Mouse (Mus musculus): ENCODE measurements around the gene Atp8a2.

Gene Atp8a2

DNA sequence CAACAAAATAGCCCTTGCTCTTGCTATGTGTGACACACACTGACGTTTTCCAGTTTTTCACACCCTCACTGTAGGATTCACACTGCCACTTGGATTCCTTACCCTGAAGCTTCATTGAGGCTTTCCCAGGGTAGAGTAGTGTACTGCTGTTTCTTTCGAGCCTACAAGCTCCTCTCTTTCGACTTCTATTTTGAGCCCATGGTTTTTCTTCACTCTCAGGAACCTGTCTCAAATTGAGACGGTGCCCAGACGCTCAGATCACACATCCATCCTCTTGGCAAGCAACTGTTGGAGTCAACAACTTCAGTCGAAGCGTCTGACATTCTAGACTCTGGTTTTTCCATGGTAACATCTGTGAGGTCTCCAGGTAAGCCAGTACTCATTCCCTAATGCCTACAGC, at the start of gene Atp8a2:
Atp8a2 (minus strand) TSS at position 296 of the 400 bp plus-strand sequence.
- DNase-seq (ENCODE audit: low spot score in 2 of 2): peak in 1 of 2 experiments; percentile 34

DNA sequence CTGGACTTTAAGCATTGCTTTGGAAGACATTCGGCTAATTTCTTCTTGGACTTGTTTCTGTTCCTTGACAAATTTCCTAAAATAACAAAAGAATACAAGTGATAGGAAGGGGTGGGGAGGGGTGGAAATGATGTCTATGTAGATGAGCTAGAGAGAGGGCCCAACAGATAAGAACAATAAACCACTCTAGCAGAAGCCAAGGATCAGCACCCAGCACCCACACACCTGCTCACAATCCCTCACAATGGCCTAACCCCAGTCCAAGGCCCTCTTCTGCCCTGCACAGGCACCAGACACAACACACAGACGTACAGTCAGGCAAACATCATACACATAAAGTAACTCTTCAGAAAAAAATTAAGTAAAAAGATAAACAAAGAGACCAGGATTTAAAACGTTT, 41.6 kb upstream of the Atp8a2 start:
- DNase-seq (ENCODE audit: low spot score in 2 of 2): no peak

DNA sequence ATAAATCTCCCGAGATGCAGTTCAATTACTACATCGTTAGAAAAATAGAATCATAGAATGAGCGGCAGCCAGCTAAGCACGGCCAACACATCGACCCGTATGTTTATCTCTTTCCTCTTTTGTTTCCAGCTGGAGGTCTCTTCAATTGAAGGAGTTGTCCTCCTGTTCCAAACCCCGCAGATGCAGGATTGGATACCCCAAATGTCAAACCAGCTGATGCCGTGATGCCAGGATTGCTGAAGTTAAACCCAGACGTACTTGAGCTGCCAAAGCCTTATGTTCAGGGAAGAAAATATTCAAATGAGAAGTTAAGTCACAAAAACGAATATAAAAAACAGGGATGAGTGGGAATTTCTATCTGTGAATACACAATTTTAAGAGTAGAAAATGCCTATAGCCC, 22.9 kb upstream of the Atp8a2 start:
- no peak for DNase-seq (ENCODE audit: low spot score in 2 of 2)

DNA sequence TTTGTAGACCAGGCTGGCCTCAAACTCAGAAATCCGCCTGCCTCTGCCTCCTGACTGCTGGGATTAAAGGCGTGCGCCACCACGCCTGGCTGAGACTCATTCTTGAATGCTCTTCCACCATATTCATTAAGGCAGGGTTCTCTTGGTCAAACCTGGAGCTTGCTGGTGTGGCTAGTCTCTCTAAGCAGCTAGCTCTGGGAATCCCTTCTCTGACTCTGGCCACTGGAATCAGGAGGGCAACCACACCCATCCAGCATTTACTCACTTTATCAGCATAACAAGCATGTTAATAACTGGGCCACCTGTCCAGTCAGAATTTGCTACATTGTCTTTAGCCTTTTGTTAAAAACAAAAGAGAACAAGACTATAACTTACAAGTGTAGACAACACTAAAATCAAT, 20.6 kb upstream of the Atp8a2 start:
- DNase-seq (ENCODE audit: low spot score in 2 of 2): no peak

DNA sequence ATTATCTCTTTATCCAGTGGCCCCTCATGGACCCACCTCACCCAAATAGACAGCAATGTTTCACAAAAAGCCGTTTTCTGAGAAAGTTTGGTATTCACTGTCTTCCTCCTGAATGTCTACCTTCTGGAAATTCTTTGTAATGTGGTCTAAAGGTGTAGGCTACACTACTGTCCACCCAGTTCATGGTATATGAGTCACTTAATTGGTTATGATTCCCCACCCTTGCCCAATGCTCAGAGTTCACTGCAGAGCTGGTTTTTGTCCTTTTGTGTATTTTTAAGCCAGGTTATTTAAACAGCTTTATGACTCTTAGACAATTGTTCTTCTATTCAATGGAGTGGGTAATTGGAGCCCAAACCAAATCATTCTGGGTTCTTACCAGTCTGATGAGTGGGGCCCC, 19.1 kb upstream of the Atp8a2 start:
- DNase-seq (ENCODE audit: low spot score in 2 of 2): no peak

DNA sequence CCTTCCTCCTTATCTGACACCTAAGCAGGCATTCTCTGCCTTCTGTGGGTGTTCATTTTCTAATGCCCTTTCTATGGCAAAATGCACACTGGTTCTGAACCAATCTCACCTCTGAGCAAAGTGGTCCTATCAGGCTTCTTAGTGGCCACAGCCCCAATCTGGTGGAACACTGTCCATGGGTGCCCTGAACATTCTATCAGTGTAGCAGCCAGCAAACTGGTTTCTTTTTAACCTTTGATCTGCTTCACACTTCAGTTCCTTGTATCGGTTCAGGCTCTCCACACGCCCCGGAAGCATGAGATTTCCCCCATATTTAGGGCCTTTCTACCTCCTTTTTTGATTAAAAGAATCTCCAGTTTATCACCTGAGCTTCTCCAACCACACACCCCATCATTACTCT, 18.0 kb upstream of the Atp8a2 start:
- no peak for DNase-seq (ENCODE audit: low spot score in 2 of 2)

DNA sequence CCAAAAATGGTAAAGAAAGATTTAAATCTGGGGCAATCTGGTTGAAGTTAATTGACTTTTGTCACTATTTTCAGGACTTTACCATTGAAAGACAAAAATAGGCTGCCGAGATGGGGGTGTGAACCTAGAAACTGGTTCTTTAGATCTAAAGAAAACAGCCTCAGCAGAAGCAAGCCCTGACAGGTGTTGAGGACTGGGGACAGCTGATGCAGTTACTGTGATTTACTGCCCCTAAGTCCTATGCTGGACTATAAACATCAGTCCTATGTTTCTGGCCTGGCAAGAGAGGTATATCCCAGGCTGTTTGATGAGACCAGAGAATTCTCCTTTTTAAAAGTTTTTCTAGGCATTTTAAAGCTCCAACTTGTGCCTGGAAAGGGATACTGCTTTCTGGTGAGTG, 17.1 kb upstream of the Atp8a2 start:
- DNase-seq (ENCODE audit: low spot score in 2 of 2): no peak

DNA sequence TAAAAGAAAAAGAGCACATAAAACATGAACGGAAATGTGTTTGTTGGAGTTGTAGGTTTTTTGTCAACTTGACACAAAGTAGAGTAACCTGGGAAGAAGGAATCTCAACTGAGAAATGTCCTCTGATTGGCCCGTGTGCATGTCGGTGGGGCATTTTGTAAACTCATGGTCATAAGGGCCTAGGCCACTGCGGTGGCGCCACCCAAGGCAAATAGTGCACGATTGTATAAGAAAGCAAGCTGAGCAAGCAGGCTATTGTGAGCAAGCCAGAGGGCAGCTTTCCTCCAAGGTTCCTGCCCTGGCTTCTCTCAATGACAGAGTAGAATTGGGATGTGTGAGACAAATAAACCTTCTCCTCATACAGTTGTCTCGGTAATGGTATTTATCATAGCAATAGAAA, 12.2 kb upstream of the Atp8a2 start:
- no peak for DNase-seq (ENCODE audit: low spot score in 2 of 2)

DNA sequence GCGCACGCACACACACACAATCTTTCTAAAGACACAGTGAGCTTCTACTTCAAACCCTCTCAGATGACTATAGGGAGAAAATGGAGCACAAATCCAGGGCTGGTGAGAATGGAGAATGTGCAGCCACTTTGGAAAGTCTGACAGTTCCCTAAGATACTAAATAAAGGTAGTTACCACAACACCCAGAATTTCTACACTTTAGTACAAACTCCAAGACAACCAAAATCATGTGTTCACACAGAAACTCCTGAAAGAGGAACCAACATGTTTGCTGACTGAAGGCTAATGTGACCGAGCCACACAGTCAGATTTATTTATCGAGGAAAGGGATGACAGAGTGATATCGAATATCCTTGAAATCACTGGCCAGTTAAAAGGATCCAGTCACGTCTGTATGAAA, 8.0 kb upstream of the Atp8a2 start:
- no peak for DNase-seq (ENCODE audit: low spot score in 2 of 2)

DNA sequence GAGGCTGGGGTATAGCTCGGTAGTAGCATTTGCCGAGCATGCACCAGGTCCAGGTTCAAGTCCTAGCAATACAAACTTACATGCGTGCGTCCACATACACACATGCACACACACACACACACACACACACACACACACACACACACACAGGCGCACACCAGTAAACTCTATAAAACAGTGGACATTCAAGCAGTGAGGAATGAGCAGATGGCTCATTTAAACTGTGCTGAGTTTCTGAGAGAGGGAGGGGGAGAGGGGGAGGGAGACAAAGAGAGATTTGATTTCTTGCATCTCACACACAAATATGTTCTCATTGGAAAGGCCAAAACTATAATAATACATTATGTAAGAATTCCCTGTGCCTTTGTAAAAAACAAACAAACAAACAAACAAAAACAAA, 980 bp downstream of the Atp8a2 start:
- no peak for DNase-seq (ENCODE audit: low spot score in 2 of 2)

DNA sequence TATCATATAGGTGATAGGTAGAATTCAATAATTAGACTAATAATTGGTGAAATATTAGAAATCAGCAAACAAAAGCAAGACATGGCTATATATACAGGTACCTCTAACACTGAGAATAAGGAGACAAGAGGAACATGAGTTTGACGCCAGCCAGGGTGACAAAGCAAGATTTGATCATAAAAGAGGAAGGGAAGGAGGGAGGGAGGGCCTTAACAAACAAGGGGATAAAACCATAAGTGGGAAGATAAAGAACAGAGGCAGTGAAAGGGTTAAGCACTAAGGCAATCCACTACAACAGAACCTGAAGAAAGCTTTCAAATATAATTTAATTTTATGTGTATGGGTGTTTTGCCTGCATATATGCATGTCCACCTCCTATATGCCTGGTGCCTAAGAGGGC, 2.4 kb downstream of the Atp8a2 start:
- DNase-seq (ENCODE audit: low spot score in 2 of 2): no peak

DNA sequence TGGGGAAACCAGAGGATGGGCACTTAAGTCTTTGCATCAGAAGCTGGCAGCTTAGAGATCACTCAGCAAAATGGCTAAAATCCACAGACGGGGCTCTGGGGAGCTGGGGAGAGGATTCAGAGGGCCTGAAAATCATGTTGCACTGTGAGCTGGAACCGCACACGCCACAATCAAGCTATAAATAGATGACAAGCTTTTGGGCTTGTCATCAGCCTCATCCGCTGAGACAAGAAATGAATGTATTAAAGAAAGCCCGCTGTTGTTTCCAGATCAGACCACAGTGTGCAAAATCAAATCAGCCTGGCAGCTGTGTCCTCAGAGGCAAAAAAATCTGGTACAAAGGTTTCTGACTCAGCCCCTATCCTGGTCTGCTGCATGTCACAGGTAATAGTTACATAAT, 7.2 kb downstream of the Atp8a2 start:
- DNase-seq (ENCODE audit: low spot score in 2 of 2): peak in 1 of 2 experiments; percentile 24

DNA sequence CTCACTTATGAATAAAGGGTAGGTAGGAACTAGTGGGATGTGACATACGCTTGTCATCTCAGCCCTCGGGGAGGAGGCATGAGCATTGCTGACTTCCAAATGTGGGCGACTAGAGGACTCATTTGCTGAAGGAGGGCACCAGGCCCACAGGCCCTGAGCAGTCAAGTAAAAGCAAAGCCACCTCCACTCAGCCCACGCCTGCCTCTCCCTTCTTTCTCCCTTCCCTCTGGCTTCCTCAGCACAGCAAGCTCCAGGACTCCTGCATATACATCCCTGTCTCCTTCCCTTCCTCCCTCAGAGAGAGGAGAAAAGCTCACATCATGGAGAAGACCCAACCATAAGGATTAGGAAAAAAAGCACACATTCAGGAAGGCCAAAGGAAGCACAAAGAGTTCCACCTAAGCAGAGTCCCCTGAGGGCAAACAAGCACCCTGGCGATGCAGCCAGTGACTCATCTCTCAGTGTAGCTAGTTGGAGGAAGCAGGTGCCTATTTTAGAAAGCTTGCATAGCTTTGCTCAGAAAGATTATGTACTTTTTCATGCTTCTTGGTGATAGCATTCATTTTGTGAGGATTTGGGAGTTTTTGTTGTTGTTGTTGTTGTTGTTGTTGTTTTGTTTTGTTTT, 8.7 kb downstream of the Atp8a2 start:
- peak; percentile 69 to 70 for DNase-seq (ENCODE audit: low spot score in 2 of 2)

DNA sequence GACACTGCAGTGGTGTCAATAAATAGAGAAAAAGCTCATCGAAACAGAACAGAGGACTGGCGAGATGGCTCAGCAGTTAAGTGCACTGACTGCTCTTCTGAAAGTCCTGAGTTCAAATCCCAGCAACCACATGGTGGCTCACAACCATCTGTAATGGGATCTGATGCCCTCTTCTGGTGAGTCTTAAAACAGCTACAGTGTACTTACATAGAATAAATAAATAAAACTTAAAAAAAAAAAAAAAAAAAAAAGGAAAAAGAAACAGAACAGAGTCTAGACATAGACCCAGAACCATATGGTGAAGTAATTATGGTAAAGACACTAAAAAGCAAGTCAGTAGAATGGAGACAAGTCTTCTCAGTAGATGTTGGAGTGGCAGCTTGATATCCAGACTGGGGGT, 15.7 kb downstream of the Atp8a2 start:
- DNase-seq (ENCODE audit: low spot score in 2 of 2): no peak

DNA sequence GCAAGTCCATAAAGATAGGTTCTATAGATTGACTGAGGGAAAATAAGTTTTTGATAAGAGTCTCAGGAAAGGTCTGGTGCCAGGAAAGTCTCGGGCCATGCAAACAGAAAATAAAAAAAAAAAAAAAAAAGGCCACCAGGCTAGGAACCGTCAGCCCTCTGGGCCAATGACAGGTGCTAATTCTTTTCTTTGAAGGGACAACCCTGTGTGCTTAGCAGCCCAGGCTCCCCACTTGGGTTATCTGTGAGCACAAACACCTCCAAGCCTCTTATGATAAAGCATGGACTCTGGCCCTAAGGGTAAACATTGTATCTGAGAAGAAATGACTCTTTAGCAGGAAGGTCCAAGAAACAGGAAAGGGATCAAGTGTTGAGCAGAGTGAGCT, 18.4 kb downstream of the Atp8a2 start:
- DNase-seq (ENCODE audit: low spot score in 2 of 2): no peak

DNA sequence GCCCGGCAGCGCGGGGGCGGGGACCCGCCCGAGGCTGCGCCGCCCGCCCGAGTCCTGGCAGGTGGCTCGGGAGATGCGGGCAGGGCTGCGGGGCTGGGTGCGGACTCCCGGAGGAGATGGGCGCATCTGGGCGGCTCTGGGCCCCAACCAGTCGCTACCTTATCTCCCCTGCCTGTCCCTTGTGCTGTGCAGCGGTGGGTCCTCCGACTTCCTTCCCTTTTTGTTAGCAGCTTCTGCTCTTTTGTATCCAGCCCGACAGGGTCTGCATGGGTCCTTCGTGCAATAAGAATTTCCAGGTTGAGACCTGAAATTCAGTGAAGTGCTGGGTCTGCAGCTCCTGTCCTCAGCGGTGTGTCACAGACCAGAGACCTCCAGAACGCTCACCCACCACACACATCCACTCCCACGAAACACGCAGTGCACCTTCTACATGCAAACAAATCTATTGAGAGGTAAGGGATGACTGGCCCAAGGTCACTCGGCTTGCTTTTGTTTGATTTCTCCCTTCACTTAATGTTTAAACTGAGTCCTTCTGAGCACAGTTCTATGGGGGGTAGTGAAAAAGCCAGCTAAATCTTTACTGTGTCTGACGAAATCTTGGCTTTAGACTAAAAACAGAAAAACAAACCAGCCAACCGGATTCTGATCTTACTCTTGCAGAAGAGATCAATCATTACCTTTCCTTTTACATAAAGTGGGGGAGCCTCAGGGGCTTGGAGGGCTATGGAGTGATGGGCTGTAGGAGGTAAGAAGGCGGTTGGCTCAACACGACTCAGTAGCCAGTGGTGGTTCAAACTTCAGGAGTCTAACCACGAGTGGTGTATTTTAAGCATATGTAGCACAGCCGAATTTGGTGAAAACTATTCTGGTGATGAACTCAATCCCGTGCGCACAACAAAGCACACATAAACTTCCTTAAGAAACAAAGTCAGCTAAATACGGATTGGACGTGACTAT, 19.1 kb downstream of the Atp8a2 start:
- DNase-seq (ENCODE audit: low spot score in 2 of 2): peak; percentile 37 to 55

DNA sequence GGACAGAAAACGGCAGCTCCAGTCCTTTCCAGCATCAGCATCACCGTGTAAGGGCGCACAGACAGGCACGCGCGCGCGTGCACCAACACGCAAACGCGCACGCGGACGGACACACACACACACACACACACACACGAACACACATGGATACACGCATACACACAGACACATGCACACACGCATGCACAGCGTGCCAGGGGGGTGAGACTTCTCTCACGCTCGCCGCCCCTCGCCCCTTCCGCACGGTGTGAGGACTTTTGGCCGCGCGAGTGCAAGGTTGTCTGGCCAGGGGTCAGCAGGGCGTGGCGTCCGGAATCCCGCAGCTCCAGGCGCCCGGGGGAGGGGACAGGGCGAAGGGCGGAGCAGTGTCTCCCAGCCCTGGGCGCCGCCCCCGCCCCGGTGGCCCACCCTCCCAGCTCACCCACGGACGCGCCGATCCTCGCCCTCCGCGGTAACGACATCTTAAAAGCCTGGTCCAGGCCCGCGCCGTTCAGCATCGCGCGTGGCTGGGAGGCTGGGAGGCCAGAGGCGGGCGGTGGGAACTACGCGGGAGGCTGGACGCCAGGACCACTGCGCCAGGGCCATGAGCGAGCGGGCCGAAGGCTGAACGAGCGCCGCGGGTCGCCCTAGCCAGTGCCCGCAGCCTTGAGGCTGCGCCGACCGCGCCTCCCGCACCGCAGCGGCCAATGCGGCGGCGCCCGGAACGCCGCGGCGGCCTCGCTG, 19.9 kb downstream of the Atp8a2 start:
- peak; percentile 70 to 83 for DNase-seq (ENCODE audit: low spot score in 2 of 2)

DNA sequence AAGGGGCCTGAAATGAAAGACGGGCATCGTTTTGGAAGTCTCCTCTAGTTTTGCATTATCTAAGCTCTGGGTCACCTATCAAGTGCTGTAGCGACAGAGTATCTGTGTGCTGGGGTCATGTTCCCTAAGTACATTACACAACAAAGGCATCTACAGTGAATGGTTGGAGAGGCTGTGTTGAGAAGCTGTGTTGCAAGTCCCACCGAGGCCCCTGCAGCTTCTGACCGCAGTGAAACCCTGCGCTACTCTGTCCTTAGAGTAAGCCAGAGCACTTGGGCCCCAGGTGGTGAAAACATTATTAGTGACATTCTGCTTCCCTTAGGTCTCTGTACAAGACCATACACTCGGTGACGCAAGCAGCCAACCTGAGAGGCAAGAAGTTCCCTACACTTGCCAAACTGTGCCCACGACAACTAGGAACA, 20.5 kb downstream of the Atp8a2 start:
- no peak for DNase-seq (ENCODE audit: low spot score in 2 of 2)

DNA sequence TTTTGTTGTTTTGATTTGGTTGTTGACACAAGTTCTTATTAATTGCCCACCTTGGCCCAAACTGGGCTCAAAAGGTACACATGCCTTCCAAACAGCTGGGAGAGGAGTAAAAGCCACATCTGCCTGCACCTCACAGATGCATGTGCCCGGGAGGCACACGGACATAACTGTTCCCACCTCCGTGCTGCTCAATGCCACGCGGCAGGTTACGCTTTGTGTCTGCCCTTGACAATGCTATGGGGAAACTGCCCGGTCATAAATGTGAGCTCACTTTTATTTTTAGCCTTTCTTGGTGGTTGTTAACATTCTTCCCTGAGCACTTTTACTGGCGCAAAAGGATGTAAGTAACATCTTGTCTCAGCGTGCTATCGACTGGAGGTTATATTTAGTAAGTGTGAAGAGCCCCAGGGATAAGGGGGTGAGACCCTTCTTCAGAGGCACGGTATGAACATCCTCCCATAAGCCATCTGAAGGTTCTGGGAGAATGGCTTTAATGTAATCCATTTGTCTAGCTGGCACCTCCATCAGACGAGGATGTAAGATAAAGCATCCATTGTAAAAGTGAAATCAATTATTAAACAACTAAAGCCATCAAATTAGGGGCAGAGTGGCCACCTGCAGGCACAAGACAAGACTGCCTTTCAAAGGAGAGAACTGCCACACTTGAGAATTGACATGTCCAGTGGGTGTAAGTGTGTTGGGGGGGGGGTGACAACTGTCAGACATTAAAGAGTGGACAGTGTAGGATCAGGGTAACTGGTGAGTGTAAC, 24.5 kb downstream of the Atp8a2 start:
- DNase-seq (ENCODE audit: low spot score in 2 of 2): no peak

DNA sequence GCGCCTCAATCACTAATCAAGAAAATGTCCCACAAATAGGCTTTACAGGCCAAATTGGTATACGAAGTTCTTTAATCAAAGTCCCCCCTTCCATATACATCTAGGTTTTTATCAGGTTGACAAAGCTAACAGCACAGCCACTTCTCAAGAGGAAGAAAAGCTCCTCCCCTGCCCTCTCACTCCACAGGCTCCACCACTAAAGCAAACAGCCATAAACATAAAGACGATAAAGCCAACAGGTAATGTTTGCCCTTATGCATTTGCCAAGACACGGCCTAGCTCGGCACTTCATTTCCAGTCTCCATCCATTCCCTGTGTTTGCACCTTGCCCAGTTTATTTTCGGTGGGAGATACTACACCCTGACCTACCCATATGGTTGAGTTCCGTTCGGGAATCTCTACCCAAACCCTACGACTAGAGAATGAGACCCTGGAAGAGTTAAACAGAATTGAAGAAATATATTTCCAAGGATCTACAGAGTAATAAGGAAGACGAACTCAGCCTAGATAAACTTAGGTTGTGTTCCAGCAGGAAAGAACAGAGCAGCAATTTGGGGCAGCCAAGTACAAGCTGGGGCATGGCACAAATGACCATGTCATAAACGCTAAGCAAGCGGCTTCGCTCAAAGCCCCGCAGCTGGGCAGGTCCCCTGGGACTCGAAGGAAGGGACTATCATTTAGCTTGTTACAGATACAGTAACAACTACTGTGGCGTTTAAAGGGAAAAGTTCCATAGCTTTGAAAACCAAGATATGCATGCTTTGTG, 26.0 kb downstream of the Atp8a2 start:
- DNase-seq (ENCODE audit: low spot score in 2 of 2): no peak

DNA sequence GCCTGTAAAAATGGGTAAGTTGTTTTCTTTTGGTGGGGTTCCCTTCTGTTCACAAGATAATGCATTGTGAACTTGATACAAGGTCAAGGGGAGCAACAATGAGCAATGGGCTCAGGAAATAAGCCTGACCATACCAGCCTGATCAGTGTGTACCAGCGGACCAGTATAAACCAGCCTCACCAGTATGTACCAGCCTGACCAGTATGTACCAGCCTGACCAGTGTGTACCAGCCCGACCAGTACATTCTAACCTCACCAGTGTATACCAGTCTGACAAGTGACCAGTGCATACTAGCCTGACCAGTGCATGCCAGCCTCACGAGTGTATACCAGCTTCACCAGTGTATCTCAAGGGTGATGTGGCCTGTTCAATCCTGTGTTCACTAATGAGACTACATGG, 33.6 kb downstream of the Atp8a2 start:
- DNase-seq (ENCODE audit: low spot score in 2 of 2): no peak
